Mouse (Mus musculus): ENCODE results near the gene Ttc9.

DNA sequence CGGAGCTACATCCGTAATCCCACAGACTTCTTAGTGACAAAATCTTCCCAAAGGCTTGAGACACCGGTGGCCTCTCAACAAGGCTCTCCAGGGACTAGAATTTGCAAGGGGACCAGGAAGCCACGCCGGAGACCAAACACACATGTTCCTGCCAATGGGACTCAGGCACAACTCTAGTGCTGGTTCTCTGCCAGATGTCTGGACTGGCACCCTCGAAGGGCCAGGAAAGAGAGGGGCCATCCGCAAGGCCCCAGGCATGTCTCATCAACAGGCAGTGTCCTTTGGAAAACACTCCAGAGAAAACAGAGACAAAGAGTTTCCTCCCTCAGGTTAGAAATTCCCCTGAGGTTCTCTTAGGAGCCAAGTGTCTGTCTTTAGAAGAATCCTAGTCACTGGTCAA is 59.7 kb downstream of the Ttc9 start:
- TF ChIP-seq BHLHE40 (IDR thresholded peaks at IDR 0.05; ENCODE audit: low read depth, low read length) (no peak), NRF1 (IDR thresholded peaks at IDR 0.05; ENCODE audit: low read depth, low read length) (no peak), POLR2A (IDR thresholded peaks at IDR 0.05; ENCODE audit: low read depth, low read length) (no peak), CTCF (conservative IDR thresholded peaks at IDR 0.05 in 1 of 2, IDR thresholded peaks at IDR 0.05 in 1 of 2; ENCODE audit: low read depth in 2 of 2, low read length in 2 of 2) (no peak), JUND (conservative IDR thresholded peaks at IDR 0.05; ENCODE audit: low read depth, low read length) (no peak), PAX5 (IDR thresholded peaks at IDR 0.05; ENCODE audit: low read length) (no peak)

Measured in CH12.LX (cell line).